Mouse (Mus musculus) 3134 (cell line): Measurements from ENCODE around the gene Shroom3.
"Not testable (repeated sequence)": the region's sequence is repeated elsewhere in the genome, so short reads cannot be mapped to it uniquely, and the experiment has no call there.

Experiments used
- DNase-seq: peaks from one replicate; pipeline ENCODE4 v3.0.0-alpha.2; 2011; ENCODE audit warnings: low spot score; ENCODE audit not compliant: insufficient read length; ENCODE audit errors: extremely low read depth

Gene Shroom3

DNA sequence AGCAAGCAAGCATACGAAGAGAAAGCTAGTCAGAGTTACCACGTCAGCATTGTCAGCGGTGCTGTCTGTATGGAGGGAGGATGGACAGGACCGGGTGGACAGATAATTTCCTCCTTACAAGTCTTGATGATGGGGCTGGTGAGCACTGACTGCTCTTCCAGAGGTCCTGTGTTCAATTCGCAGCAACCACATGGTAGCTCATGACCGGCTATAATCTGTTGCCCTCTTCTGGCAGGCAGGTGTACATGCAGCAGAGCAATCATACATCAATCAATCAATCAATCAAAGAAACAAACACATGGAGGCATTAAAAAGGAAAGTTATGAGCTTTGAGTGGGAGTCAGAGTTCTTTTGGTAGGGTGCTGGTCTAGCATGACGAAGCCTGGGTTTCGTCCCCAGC lies 238.5 kb downstream of the Shroom3 start:
- no peak for DNase-seq

GRCm38 (mm10) chr5:92922981-92923380 lies 239.7 kb downstream of the Shroom3 start:
- not testable (repeated sequence) for DNase-seq

- no peak for DNase-seq
These were observed 241.7 kb downstream of the Shroom3 start for GRCm38 (mm10) chr5:92924851-92925477.

DNA sequence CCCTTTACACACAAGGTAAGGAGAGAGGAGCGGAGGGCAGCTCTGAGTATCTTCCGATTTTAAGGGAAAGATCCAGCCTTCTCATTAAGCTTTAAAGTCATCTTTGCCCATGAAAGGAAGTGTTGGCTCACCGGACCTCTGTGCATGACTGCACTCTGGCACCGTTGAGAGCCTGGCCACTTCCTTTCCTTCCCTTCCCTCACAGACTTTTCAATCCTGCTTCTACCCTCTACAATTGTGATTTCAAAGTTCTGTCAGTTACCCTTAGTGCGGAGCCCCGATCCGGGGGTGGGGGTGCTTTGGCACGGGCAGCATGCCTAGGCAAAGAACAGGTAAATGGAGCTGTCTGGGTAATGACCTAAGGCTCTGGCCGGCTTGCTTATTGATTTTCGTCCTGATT lies 244.4 kb downstream of the Shroom3 start:
- DNase-seq, result no peak

DNA sequence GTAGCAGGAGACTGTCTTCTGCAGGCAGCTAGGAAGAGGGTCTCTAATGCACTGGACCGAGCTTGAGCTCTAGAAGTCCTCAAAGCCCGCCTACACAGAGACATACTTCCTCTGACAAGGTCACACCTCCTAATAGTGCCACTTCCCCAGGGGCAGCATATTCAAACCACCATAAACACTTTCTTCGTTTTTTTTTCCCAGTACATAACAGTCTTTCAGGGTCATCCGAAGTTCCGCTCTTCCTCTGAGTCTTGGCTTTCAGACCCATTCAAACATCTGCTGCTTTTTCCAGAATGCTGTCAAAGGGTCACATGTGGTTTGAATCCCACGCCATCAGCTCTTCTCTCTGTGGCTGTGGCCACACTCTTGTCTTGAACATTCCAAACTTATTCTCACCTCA lies 247.3 kb downstream of the Shroom3 start:
- DNase-seq, result no peak

DNA sequence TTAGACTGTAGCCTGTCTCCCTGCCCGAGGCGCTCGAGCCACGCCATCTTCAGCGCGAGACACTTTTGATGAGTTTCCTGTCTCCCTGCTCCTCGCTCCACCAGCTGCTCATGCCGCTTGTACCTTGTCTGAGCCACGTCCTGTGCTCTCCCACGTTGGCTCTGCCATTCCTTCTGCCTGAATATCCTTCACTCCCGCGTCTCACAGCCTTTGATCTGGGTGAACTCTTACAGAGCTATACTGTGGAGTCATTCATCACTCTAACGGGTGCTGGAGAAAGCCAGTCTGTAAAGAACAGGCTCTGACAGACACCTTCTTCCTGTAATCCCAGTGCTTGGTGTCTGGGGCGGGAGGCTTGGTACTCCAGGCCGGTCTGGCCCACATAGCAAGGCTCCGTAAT lies 248.1 kb downstream of the Shroom3 start:
- DNase-seq, result no peak

GRCm38 (mm10) chr5:92933010-92933409 lies 249.8 kb downstream of the Shroom3 start:
- no peak for DNase-seq

DNA sequence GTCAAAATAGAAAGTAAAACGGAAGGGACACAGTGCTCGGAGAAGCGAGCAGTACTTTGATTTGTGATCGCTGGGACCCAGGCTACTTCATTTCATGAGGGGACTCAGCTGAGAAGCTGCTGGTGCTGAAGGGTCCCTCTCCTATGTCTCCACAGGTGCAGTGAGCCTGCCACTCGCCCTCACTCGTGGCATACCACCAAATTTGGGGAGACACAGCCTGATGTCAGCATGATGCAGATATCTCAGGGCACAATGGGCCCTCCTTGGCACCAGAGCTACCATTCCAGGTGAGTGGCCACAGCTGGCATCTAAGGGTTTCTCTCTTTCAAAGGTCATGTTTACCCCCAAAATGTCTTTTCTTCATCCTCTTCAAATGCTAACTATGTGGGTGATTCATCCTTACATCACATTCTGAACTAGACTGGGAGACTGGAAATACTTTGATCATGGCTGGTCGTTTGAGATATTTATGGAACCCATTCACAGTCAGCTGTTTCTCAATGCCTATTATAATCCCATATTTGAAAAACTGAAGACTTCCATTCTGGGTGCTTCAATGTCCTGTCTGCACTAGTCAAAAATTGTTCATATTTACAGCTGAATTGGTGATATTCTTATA lies 250.5 kb downstream of the Shroom3 start:
- no peak for DNase-seq

- DNase-seq, result no peak
These were observed 251.2 kb downstream of the Shroom3 start for GRCm38 (mm10) chr5:92934269-92934939.

DNA sequence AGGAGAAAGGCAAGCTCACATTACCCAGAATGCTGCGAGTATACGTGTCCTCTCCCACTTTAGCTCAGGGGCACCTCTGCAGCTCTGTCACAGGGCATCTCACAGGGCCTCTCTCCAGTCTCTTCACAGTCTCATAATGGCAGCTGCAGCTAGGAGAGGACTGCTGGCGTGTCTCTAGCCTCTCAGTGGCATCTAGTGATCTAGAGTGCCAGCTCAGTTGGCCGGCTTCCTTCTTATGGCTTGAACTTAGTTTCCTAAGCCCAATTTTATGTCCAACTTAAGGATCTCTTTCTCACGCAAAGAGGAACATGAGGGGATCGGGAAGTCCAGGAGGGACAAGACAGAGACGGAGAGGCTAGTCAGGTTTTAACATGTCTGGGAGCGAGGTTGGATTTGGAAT lies 252.6 kb downstream of the Shroom3 start:
- DNase-seq, result no peak

GRCm38 (mm10) chr5:92937701-92938100 lies 254.5 kb downstream of the Shroom3 start:
- DNase-seq, result no peak

DNA sequence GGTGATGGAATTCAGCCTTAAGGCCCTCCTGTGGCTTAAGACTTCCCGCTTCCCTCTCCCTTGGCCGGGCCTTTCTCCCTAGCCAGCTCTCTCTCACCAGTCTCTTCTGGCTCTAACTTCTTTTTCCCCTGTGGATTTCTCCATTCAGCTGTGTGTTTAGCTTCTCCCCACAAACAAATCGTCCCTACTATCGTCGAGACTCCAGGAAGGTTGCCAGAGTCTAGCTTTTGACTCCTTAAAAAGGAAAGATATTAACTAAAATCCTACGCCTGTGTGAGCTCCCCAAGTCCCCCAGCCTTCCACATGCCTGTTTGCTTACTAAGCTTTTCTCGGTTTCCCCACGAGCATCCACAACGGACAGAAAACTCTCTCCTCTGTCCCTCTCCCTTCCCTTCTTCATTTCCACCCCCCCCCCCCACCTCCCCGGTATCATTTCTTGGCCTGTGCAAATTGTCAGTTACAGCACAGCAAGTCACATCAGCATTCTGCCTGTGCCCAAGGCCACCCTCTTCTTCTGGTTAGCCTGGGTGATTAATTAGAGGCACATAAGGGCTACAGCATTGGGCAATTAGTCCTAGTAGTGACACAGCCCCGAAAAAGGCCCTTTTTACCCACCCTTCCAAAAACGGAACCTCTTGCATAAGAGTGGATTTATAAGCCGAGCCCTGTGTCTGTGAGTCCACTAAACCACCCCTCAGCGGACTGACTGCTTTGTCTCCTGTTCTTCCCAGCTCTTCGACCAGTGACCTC lies 256.2 kb downstream of the Shroom3 start:
- no peak for DNase-seq

DNA sequence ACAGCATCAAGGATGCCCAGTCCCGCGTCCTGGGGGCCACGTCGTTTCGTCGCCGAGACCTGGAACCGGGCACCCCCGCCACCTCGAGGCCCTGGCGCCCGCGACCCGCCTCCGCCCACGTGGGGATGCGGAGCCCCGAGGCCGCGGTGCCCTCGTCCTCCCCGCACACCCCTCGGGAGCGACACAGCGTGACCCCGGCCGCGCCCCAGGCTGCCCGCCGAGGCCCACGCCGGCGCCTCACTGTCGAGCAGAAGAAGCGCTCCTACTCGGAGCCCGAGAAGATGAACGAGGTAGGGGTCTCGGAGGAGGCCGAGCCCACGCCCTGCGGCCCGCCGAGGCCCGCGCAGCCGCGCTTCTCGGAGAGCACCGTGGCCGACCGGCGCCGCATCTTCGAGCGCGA lies 258.9 kb downstream of the Shroom3 start:
- no peak for DNase-seq

DNA sequence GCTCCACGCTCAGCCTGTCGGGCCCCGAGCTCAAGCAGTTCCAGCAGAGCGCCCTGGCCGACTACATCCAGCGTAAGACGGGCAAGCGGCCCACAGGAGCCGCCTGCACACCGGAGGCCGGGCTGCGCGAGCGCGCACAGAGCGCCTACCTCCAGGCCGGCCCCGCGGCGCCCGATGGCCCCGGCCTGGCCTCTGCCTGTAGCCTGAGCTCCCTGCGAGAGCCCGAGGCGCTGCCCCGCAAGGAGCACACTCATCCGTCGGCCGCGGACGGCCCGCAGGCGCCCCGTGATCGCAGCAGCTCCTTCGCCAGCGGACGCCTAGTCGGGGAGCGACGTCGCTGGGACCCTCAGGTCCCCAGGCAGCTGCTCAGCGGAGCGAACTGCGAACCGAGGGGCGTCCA lies 259.3 kb downstream of the Shroom3 start:
- DNase-seq, result no peak

- no peak for DNase-seq
These were observed 261.6 kb downstream of the Shroom3 start for GRCm38 (mm10) chr5:92944867-92945266.

DNA sequence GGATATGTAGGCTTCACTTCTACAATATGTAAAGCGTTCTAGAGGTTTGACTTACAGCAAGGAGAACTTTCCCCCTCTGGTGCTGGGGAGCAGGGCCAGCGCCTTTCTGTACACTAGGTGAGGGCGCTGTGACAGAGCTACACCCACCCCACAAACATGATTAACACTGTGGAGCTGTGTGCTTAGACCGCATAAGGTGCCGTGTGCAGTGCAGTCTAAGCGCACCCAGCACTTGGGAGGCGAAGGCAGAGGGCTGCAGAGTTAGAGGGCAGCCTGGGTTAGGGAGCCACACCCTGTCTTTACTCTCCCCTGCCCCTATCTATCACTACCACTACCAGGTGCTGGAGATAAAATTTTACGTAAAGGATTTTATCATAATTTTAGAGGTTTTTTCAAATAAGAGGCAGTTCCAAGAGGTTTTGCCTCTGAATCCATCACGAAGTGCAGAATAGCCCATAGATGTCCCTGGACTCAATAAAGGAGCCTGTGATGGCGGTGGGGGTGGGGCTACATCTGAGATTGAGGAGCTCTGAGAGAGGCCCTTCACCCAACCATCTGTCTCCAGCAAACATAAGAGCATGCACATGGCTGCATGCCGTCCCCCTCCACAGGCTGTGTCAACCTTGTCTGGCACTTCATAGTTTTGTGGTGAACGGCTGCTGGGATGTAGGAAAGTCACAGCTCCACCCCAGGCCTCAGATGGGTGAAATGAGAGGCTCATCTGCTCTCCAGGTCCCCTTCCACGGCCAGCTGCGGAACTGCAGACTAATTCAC lies 265.9 kb downstream of the Shroom3 start:
- no peak for DNase-seq

DNA sequence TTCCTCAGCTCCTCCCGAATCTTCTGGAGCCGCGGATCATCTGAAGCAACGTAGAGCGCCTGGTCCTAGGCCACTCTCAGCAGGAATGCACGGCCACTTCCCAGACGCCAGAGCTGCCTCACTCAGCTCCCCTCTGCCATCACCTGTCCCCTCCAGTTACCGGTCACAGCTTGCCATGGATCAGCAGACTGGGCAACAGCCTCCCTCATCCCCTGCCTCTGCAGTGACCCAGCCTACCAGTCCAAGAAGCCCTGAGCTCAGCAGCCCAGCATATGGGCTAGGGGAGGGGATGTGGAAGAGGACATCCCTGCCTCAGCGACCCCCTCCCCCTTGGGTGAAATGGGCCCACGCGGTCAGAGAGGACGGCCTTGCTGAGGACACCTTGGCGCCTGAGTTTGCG lies 267.3 kb downstream of the Shroom3 start:
- no peak for DNase-seq

DNA sequence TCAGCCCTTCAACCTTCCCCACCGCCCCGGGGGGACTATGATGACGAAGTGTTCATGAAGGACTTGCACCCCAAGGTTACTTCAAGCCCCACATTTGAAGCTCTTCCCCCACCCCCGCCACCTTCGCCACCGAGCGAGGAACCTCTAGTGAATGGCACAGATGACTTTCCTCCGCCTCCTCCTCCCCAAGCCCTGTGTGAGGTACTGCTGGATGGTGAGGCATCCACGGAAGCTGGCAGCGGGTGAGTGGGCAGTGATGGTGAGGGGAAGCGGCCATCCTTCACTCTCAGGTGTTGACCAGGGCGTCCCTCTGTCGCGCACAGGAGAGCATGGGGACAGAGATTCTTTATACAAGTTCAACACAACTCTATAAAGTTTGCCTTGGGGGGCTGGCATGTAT lies 267.8 kb downstream of the Shroom3 start:
- DNase-seq, result no peak

- no peak for DNase-seq
These were observed 270.6 kb downstream of the Shroom3 start for GRCm38 (mm10) chr5:92953865-92954264.

DNA sequence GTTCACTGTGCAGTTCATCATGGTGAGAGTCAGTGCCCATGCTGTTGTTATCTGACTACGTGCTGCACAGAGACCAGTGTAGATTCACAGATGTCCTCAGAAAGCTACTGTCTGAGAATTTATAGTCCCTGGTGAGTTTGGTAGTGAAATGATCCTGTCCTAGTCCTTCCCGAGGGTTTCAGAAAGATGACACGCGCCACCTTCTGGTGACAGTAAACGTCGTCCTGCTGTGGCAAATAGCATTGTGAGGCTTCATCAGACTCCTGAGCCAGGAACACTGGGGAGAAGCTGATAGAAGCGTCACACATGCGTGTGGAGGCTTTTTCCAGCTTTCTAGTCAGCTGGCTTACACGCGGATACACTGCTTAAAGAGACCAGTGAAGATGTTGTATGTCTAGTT lies 271.1 kb downstream of the Shroom3 start:
- DNase-seq, result no peak
